Mouse (Mus musculus) forebrain, embryonic 15.5 days (tissue): ENCODE measurements around the gene Prpf4b. TPM values are rescaled to one million over a fixed set of nuclear protein-coding genes. Genes with fewer than 3 reads are reported as not detected.
"Not testable (repeated sequence)": the region's sequence is repeated elsewhere in the genome, so short reads cannot be mapped to it uniquely, and the experiment has no call there.

Experiments used
- ATAC-seq: fragments of 200-750 bp; cut with Nextera tagmentation; replicated peaks from 2 replicates; pipeline ENCODE4 v1.8.0; 2017; ENCODE audit warnings: mild to moderate bottlenecking, moderate TSS enrichment, moderate library complexity
- H3K27ac ChIP-seq: fragments of 300-500 bp; sonication (generic); replicated peaks from 2 replicates; pipeline ENCODE4 v1.5.1; 2015; ENCODE audit warnings: mild to moderate bottlenecking, inconsistent platforms
- H3K27me3 ChIP-seq: fragments of 300-500 bp; sonication (generic); 2 replicates; pipeline ENCODE4 v1.6.1; 2015; ENCODE audit warnings: inconsistent platforms
- H3K36me3 ChIP-seq: fragments of 300-500 bp; sonication (generic); 2 replicates; pipeline ENCODE4 v1.6.1; 2015; ENCODE audit warnings: mild to moderate bottlenecking, inconsistent platforms
- H3K4me1 ChIP-seq: fragments of 300-500 bp; sonication (generic); 2 replicates; pipeline ENCODE4 v1.6.1; 2015; ENCODE audit warnings: inconsistent platforms
- H3K4me2 ChIP-seq: fragments of 300-500 bp; sonication (generic); replicated peaks from 2 replicates; pipeline ENCODE4 v1.6.1; 2015; ENCODE audit warnings: mild to moderate bottlenecking, inconsistent platforms
- H3K4me3 ChIP-seq: fragments of 300-500 bp; sonication (generic); 2 replicates; pipeline ENCODE4 v1.5.1; 2015; ENCODE audit warnings: mild to moderate bottlenecking, inconsistent platforms
- H3K9ac ChIP-seq: fragments of 300-500 bp; sonication (generic); replicated peaks from 2 replicates; pipeline ENCODE4 v1.6.1; 2015; ENCODE audit warnings: mild to moderate bottlenecking, inconsistent platforms
- H3K9me3 ChIP-seq: fragments of 300-500 bp; sonication (generic); 2 replicates; pipeline ENCODE4 v1.6.1; 2016; ENCODE audit warnings: inconsistent platforms
- WGBS: fragments of 180-500 bp; shearing (Covaris S2); methylation state at CpG from one replicate; pipeline ENCODE4 v1.1.7; 2015; ENCODE audit warnings: mixed read lengths; 5-methylcytosine and 5-hydroxymethylcytosine counted together
- polyA plus RNA-seq: library from polyadenylated mRNA; unstranded; fragments of >200 nt; fragmentation: Nextera tagmentation; extraction: Ambion mirVana; gene quantifications from 2 replicates; pipeline ENCODE4 v1.2.1, GENCODE M21; 2015

Gene Prpf4b
- polyA plus RNA-seq: 68.4 and 69.6 TPM in 2 replicates

DNA sequence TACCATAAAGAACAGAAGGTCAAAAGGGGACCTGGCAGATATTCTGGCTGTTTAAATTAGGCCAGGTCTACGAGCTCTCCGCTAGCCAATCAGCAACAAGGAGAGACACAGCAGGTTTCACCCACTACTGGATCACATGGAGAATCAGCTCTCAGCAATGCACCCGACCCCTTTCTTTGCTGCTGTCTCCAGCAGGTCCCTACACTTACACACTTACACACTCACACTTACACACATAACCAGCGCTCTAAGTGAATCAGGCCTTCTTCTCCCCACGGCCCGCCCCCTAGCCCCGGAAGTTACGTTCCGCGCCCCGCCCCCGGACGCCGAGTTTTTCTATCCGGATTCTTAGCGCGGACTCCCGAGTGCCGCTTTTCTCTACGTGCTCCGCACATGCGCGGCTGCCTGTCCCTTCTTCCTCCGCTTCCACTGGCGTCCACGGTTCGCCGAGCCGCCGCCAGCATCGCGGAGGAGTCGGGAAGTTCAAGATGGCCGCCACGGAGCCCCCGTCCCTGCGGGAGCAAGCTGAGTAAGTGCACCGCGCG, at the start of gene Prpf4b:
Gene Prpf4b, plus strand, starts transcription at position 137 of the 545 bp plus-strand sequence.
- under 1% methylated on average over 40 of the region's 40 CpGs for WGBS
- Histone ChIP-seq H3K4me1 (peaks cover 27% of the 10 kb centered on the region), H3K36me3 (no peaks in the 10 kb centered on the region), H3K9ac (peak within 1 kb of the TSS; percentile 88), H3K4me3 (peak within 1 kb of the TSS; percentile 92), H3K9me3 (no peaks in the 10 kb centered on the region), H3K27me3 (no peaks in the 10 kb centered on the region), H3K27ac (peak within 1 kb of the TSS; percentile 96), H3K4me2 (peak within 1 kb of the TSS; percentile 58)
- peak; percentile 83 for ATAC-seq

GRCm38 (mm10) chr13:34826760-34827690, 48.1 kb upstream of the Prpf4b start:
- Histone ChIP-seq H3K4me2 (no peak overlapping the region), H3K27me3 (no peaks in the 10 kb centered on the region), H3K27ac (peak overlapping the region; percentile 87), H3K9me3 (no peaks in the 10 kb centered on the region), H3K4me3 (no peak overlapping the region), H3K36me3 (no peaks in the 10 kb centered on the region), H3K4me1 (peaks cover 25% of the 10 kb centered on the region), H3K9ac (no peak overlapping the region)
- ATAC-seq: peak; percentile 94
- WGBS: 52% methylated on average over 3 of the region's 3 CpGs

DNA sequence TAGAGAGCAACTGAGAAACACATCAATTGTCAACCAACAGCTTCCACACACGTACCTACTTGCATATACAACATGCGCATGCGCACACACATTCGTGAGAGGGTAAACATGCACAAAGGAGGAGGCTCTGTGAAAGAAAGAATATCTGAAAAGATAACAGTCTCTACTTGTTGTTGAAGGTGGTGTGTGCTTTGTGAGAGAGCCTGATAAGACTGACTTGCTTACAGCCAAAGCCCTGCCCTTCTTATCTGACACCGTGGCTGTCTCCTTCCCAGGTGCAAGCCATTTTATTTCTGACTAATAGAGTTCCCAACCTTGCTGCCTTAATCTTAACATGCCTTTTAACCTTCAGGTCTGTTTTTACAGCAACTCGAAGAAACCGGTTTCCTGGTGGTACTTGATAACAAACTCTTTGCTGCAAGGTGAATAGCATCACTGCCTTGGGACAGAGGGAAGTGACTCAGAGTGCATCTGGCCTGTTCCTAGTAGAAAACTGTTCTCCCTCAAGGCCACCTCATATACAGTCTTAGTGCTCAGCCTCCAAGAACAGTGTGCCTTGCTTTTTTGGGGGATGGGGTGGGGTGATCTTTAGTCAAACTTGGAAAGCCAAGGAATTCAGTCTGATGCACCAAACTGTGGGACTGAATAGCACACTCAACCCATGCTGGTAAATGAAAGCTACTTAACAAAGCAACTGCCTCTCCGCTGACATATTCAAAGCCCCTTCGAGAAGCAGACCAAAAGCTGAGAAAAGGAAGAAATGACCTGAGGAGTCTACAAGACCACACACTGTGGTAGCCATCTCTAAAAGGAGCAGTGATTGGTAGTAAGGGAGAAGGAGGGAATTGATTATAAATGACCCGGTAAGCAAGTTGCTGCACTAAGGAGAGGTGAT, 46.9 kb upstream of the Prpf4b start:
- Histone ChIP-seq H3K9ac (no peak overlapping the region), H3K4me1 (peaks cover 25% of the 10 kb centered on the region), H3K27me3 (no peaks in the 10 kb centered on the region), H3K27ac (peak overlapping the region; percentile 84), H3K4me2 (no peak overlapping the region), H3K36me3 (no peaks in the 10 kb centered on the region), H3K9me3 (no peaks in the 10 kb centered on the region), H3K4me3 (no peak overlapping the region)
- WGBS: 67% methylated on average over 10 of the region's 10 CpGs
- ATAC-seq: no peak

GRCm38 (mm10) chr13:34842851-34843250, 32.3 kb upstream of the Prpf4b start:
- no peaks in the 10 kb centered on the region for H3K36me3 ChIP-seq
- no peak for ATAC-seq
- no peaks in the 10 kb centered on the region for H3K9me3 ChIP-seq
- H3K27me3 ChIP-seq: no peaks in the 10 kb centered on the region
- no peak overlapping the region for H3K4me3 ChIP-seq
- no peak overlapping the region for H3K4me2 ChIP-seq
- 89% methylated on average over 4 of the region's 4 CpGs for WGBS
- H3K27ac ChIP-seq: no peak overlapping the region
- no peak overlapping the region for H3K9ac ChIP-seq
- no peaks in the 10 kb centered on the region for H3K4me1 ChIP-seq

DNA sequence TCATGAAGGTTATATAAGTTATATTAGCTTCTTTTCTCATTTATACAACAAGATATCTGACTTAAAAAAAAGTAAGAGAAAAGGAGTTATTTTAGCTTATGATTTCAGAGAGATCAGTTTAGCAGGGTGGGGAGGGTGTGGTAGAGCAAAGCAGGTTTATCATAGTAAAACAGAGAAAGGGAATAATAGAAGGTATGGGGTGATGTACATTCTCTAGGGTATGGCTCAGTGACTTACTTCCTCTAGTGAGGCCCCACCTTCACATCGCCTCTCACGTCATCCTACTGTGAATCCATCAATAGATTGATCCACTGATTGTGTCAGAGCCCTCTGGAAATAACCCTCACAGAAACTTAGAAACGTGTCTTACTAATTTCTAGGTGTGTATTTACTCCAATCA, 24.3 kb upstream of the Prpf4b start:
- H3K4me2 ChIP-seq: no peak overlapping the region
- H3K4me3 ChIP-seq: no peak overlapping the region
- no peaks in the 10 kb centered on the region for H3K27me3 ChIP-seq
- H3K9ac ChIP-seq: no peak overlapping the region
- H3K9me3 ChIP-seq: peaks cover 9% of the 10 kb centered on the region; the same call in 1 of the 2 replicates
- WGBS: 83% methylated on average over 3 of the region's 3 CpGs
- ATAC-seq: no peak
- no peak overlapping the region for H3K27ac ChIP-seq
- H3K36me3 ChIP-seq: no peaks in the 10 kb centered on the region
- no peaks in the 10 kb centered on the region for H3K4me1 ChIP-seq

DNA sequence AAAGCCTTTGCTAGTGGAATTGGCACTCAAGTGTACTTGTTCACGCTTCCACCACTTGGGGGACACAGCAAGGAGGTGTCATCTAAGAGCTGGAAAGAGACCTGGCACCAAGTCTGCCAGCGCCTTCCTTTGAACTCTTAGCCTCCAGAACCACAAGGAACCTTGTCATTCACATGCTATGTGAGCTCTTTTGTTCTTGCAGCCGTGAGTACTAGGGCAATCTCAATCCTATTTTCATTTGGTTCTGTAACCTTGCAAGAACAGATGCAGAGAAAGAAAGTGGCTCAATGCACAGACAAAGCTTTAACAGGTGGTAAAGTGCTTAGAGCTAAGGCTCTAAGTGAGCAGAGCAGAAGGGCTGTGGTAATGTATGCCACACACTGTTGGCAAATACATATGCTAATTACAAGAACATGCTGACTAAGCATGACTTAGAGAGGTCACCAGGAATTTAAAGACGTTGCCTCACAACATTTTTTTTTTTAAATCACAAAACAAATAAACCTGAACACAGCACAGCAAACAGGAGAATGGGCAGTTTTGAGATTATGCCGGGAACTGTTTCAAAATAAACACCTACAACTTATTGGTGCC, 23.8 kb upstream of the Prpf4b start:
- WGBS: 64% methylated on average over 5 of the region's 5 CpGs
- H3K9me3 ChIP-seq: peaks cover 9% of the 10 kb centered on the region; the same call in 1 of the 2 replicates
- no peak overlapping the region for H3K4me2 ChIP-seq
- H3K27ac ChIP-seq: no peak overlapping the region
- no peaks in the 10 kb centered on the region for H3K4me1 ChIP-seq
- ATAC-seq: no peak
- H3K9ac ChIP-seq: no peak overlapping the region
- H3K27me3 ChIP-seq: no peaks in the 10 kb centered on the region
- H3K36me3 ChIP-seq: no peaks in the 10 kb centered on the region
- no peak overlapping the region for H3K4me3 ChIP-seq

GRCm38 (mm10) chr13:34857526-34857925, 17.6 kb upstream of the Prpf4b start:
- Histone ChIP-seq H3K9ac (no peak overlapping the region), H3K9me3 (peaks cover 9% of the 10 kb centered on the region; the same call in 1 of the 2 replicates), H3K36me3 (no peaks in the 10 kb centered on the region), H3K4me1 (no peaks in the 10 kb centered on the region), H3K27me3 (no peaks in the 10 kb centered on the region), H3K4me2 (no peak overlapping the region), H3K27ac (no peak overlapping the region), H3K4me3 (no peak overlapping the region)
- no peak for ATAC-seq
- 34% methylated on average over 2 of the region's 2 CpGs for WGBS

DNA sequence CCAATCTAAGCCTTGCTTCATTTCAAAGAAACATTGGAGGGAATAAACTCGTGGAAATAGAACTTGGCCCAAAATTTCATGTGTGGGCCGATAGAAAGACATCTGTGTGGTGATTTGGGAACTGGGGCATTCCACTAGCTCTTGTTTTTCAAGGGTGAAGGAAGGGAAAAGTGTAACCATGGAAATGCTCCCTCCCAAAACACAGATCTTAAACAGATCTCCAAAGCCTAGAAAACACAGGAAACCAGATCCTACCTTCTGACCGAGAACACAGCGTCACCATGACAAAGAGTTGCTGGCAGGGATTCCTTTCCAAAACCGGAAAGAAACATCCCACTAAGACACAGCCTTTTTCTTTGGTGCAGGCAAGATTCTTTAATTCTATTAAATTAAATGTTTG, 15.7 kb upstream of the Prpf4b start:
- 81% methylated on average over 5 of the region's 5 CpGs for WGBS
- H3K4me1 ChIP-seq: no peaks in the 10 kb centered on the region
- H3K36me3 ChIP-seq: no peaks in the 10 kb centered on the region
- H3K27ac ChIP-seq: no peak overlapping the region
- no peak overlapping the region for H3K4me3 ChIP-seq
- ATAC-seq: no peak
- H3K9ac ChIP-seq: no peak overlapping the region
- peaks cover 2% of the 10 kb centered on the region; the same call in 1 of the 2 replicates for H3K9me3 ChIP-seq
- H3K4me2 ChIP-seq: no peak overlapping the region
- H3K27me3 ChIP-seq: no peaks in the 10 kb centered on the region

- not testable (repeated sequence) for H3K27me3 ChIP-seq, H3K36me3 ChIP-seq, H3K4me3 ChIP-seq, H3K4me1 ChIP-seq, H3K27ac ChIP-seq, ATAC-seq, H3K4me2 ChIP-seq, H3K9ac ChIP-seq, H3K9me3 ChIP-seq
- WGBS: 60% methylated on average over 7 of the region's 8 CpGs
Measured at GRCm38 (mm10) chr13:34861166-34861565, 13.9 kb upstream of the Prpf4b start.

- no peaks in the 10 kb centered on the region for H3K36me3 ChIP-seq
- WGBS: 38% methylated on average over 7 of the region's 7 CpGs
- no peaks in the 10 kb centered on the region for H3K9me3 ChIP-seq
- H3K4me2 ChIP-seq: no peak overlapping the region
- ATAC-seq: peak; percentile 92
- no peak overlapping the region for H3K27ac ChIP-seq
- no peak overlapping the region for H3K9ac ChIP-seq
- no peaks in the 10 kb centered on the region for H3K4me1 ChIP-seq
- H3K4me3 ChIP-seq: no peak overlapping the region
- H3K27me3 ChIP-seq: no peaks in the 10 kb centered on the region
Measured at GRCm38 (mm10) chr13:34864420-34865169, 10.5 kb upstream of the Prpf4b start.
